Mouse (Mus musculus): ENCODE measurements around the gene Kptn.
A peak's percentile ranks its signal among the peaks of the same experiment; 100 is the strongest.

Kptn gene

GRCm38 (mm10) chr7:16119569-16120261 lies at the start of gene Kptn:
Gene Kptn, plus strand, starts transcription at chr7:16119895.
- peak; percentile 93 for DNase-seq (ENCODE audit: low read depth, low spot score)

DNA sequence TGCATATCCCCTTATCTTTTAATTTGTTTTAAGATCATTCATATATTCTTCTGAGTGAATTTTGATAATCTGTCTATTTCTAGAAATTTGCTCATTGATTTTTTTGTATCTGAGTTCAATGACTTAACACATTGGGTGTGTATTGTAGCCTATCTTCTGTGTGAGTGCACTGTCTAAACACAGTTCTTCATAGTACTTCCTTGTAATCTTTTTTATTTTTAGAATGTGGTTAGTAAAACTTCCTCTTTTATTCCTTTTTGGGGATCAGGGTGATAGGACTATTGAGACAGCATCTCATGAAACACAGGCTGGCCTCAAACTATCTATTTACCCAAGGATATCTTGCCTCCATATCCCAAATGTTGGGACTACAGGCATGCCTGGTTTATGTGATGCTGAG lies 48.8 kb upstream of the Kptn start:
- DNase-seq (ENCODE audit: low read depth, low spot score): no peak

- no peak for DNase-seq (ENCODE audit: low read depth, low spot score)
These were observed 47.8 kb upstream of the Kptn start for GRCm38 (mm10) chr7:16071906-16072305.

GRCm38 (mm10) chr7:16079947-16080346 lies 39.7 kb upstream of the Kptn start:
- no peak for DNase-seq (ENCODE audit: low read depth, low spot score)

DNA sequence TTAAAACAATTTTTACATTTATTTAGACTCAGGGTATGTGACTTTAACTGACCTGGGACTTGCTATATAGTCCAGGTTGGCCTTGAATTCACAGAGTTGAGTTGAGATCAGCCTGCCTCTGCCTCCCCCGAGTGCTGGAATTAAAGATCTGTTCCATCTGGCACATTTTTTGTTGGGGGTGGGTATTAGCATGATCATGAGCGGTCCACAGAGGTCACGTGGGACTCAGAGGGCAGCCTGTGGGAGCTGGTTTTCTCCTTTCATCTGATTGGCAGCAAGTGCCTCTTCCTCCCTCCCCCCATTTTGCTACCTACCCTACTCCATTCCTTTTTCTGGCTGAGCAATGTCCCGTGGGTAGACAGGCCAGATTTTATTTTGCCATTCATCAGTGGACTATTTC lies 39.1 kb upstream of the Kptn start:
- DNase-seq (ENCODE audit: low read depth, low spot score): no peak

DNA sequence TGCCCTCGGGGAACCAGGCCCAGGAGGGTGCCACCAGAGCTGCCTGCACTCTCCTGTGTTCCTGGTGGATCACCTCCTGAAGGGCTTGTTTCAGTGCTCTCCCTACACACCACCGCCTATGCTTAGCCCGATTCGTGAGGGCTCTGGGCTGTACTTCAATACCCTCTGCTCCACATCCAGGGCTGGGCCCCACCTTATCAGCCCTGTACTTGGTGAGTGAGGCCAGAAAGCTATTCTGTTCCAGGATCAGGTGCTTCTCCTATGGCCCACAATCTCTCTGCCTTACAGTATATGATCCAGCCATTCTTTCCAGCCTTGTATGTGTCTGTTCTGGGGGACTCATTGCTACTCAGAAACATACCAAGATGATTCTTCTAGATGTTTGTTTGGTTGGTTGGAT lies 36.3 kb upstream of the Kptn start:
- DNase-seq (ENCODE audit: low read depth, low spot score): no peak

- no peak for DNase-seq (ENCODE audit: low read depth, low spot score)
These were observed 32.1 kb upstream of the Kptn start for GRCm38 (mm10) chr7:16087587-16087986.

DNA sequence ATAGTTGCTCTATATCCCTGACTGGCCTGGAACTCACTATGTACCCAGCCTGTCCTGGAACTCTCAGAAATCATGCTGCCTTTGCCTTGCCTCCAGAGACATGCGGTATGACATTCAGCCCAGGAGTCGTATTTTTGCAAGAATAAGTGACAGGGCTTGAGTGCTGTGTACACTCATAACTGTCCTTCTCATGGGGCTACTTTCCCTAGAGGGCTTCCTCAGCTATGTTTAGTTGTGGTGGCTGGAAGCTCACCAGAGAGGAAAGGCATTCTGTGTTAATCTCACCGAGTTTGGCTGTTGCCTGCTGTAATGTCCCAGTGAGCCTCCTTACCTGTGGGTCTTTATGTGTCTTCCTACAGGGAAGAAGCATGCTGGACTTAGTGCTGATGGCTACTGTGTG lies 25.1 kb upstream of the Kptn start:
- no peak for DNase-seq (ENCODE audit: low read depth, low spot score)

- DNase-seq (ENCODE audit: low read depth, low spot score): peak; percentile 100
These were observed 21.4 kb upstream of the Kptn start, which contains the start of gene Napa for GRCm38 (mm10) chr7:16098021-16099017. Gene Napa, plus strand, starts transcription at chr7:16098458.

DNA sequence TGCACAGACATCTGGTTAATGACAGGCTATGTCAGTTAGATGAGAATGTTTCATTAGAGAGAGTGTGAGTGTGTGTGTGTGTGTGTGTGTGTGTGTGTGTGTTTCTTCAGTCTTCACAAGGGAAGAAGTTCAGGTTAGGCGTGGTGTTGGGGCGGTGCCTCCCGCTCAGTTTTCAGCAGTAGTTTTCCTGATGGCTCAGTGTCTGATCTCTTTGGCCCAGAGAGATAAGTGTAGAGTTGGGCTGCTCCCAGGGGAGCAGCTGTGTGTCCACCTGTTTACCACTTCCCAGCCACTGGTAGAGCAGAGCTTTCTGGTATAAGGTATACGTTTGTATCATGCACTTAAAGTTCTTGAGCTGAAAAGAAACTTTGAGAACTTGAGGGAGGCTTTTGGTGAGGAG lies 19.8 kb upstream of the Kptn start:
- DNase-seq (ENCODE audit: low read depth, low spot score): no peak

GRCm38 (mm10) chr7:16101081-16101480 lies 18.6 kb upstream of the Kptn start:
- DNase-seq (ENCODE audit: low read depth, low spot score): no peak

- no peak for DNase-seq (ENCODE audit: low read depth, low spot score)
These were observed 17.8 kb upstream of the Kptn start for GRCm38 (mm10) chr7:16101726-16102475.

DNA sequence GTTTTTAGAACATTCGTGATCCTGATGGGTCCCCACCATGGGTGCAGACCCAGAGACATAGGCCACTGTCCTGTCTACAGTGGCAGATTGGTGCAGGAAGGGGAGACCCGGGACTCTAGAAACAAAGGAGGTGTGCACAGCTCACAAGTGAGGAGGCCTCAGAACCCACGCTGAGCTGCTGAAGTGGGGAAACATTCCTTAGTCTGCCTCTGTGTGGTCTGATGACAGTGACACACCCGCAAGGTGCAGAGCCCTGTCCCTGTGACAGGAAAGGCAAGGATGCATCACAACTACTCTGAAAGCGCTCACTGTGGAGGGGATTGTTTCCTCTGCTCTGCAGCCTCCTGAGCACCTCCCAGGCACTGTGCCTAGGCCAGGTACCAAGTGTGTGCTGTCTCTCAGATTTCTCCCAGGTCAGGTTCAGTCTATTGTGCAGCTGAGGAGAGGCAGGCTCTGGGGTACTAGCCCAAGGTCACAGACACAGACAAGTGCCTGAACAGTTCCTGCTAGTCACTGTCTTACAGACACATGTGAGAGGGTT lies 16.9 kb upstream of the Kptn start:
- no peak for DNase-seq (ENCODE audit: low read depth, low spot score)

GRCm38 (mm10) chr7:16103760-16104159 lies 15.9 kb upstream of the Kptn start:
- no peak for DNase-seq (ENCODE audit: low read depth, low spot score)

GRCm38 (mm10) chr7:16104611-16105388 lies 14.9 kb upstream of the Kptn start:
- no peak for DNase-seq (ENCODE audit: low read depth, low spot score)

GRCm38 (mm10) chr7:16108886-16109542 lies 10.7 kb upstream of the Kptn start:
- no peak for DNase-seq (ENCODE audit: low read depth, low spot score)

GRCm38 (mm10) chr7:16110158-16110557 lies 9.5 kb upstream of the Kptn start:
- DNase-seq (ENCODE audit: low read depth, low spot score): no peak

GRCm38 (mm10) chr7:16111284-16112090 lies 8.2 kb upstream of the Kptn start:
- DNase-seq (ENCODE audit: low read depth, low spot score): no peak

DNA sequence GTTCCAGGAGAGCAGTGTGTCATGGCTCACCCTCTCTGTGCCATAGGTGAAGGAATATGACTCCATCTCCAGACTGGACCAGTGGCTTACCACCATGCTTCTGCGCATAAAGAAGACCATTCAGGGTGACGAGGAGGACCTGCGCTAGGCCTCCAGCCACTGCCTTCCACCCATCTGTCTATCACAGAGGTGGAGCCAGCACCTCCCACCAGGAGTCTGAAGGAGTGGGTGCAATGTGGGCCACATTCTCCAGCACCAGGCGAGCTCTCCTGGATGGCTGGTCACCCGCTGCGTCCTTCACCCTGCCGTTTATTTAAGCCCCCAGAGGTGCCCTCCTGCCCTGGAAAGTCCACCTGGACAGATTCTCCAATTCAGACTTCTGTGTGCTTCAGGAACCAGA lies 3.3 kb upstream of the Kptn start:
- DNase-seq (ENCODE audit: low read depth, low spot score): no peak

GRCm38 (mm10) chr7:16117100-16117499 lies 2.6 kb upstream of the Kptn start:
- DNase-seq (ENCODE audit: low read depth, low spot score): no peak
